Mouse (Mus musculus) embryo, embryonic 10 days (tissue): Measurements from ENCODE around the gene Washc1.
A peak's percentile ranks its signal among the peaks of the same experiment; 100 is the strongest.
"Not testable (repeated sequence)": the region's sequence is repeated elsewhere in the genome, so short reads cannot be mapped to it uniquely, and the experiment has no call there.

Experiments used
- DNase-seq: peaks from one replicate; pipeline ENCODE4 v3.0.0-alpha.2; 2015; ENCODE audit warnings: low spot score

Washc1 gene

GRCm38 (mm10) chr17:66111402-66111959 is at the start of gene Washc1:
Gene Washc1, plus strand, starts transcription at chr17:66111545.
- DNase-seq: peak; percentile 96

- DNase-seq: no peak
These were observed 46.2 kb upstream of the Washc1 start for GRCm38 (mm10) chr17:66065115-66065514.

GRCm38 (mm10) chr17:66069036-66069435 is 42.3 kb upstream of the Washc1 start:
- not testable (repeated sequence) for DNase-seq

- no peak for DNase-seq
These were observed 37.4 kb upstream of the Washc1 start for GRCm38 (mm10) chr17:66073971-66074370.

- peak; percentile 23 for DNase-seq
These were observed 35.5 kb upstream of the Washc1 start for GRCm38 (mm10) chr17:66075827-66076173.

- DNase-seq: peak; percentile 42
These were observed 35.0 kb upstream of the Washc1 start for GRCm38 (mm10) chr17:66076174-66076927.

- peak; percentile 97 for DNase-seq
These were observed 34.4 kb upstream of the Washc1 start, which contains the start of gene Ankrd12 for GRCm38 (mm10) chr17:66076934-66077333. Gene Ankrd12, minus strand, starts transcription at chr17:66077089.

GRCm38 (mm10) chr17:66077437-66077850 is 33.9 kb upstream of the Washc1 start:
- peak; percentile 56 for DNase-seq

- no peak for DNase-seq
These were observed 26.9 kb upstream of the Washc1 start for GRCm38 (mm10) chr17:66084486-66084885.

GRCm38 (mm10) chr17:66085038-66085437 is 26.3 kb upstream of the Washc1 start:
- DNase-seq: no peak

- DNase-seq: no peak
These were observed 21.1 kb upstream of the Washc1 start for GRCm38 (mm10) chr17:66090251-66090650.

- DNase-seq: no peak
These were observed 20.0 kb upstream of the Washc1 start for GRCm38 (mm10) chr17:66091392-66091791.

GRCm38 (mm10) chr17:66092065-66092464 is 19.3 kb upstream of the Washc1 start:
- DNase-seq: no peak

- no peak for DNase-seq
These were observed 18.7 kb upstream of the Washc1 start for GRCm38 (mm10) chr17:66092664-66093063.

- peak; percentile 31 for DNase-seq
These were observed 10.6 kb upstream of the Washc1 start for GRCm38 (mm10) chr17:66100566-66101379.

GRCm38 (mm10) chr17:66101380-66102330 is 9.7 kb upstream of the Washc1 start, which contains the start of gene Ndufv2:
Gene Ndufv2, minus strand, starts transcription at chr17:66101559.
- DNase-seq: peak; percentile 98

- no peak for DNase-seq
These were observed 7.3 kb upstream of the Washc1 start for GRCm38 (mm10) chr17:66104076-66104475.

- DNase-seq: peak; percentile 82
These were observed 4.6 kb upstream of the Washc1 start for GRCm38 (mm10) chr17:66106601-66107267.

- no peak for DNase-seq
These were observed 3.9 kb upstream of the Washc1 start for GRCm38 (mm10) chr17:66107466-66107865.

- no peak for DNase-seq
These were observed 3.1 kb upstream of the Washc1 start for GRCm38 (mm10) chr17:66108198-66108597.

- DNase-seq: no peak
These were observed 599 bp upstream of the Washc1 start for GRCm38 (mm10) chr17:66110746-66111145.
